Mouse (Mus musculus): Measurements from ENCODE around the gene Cnr2.

The Cnr2 gene

GRCm38 (mm10) chr4:135966283-135966682 lies 71.1 kb downstream of the Cnr2 start:
- DNase-seq (ENCODE audit: low spot score): no peak

GRCm38 (mm10) chr4:135967086-135967760 lies 72.0 kb downstream of the Cnr2 start:
- no peak for DNase-seq (ENCODE audit: low spot score)

DNA sequence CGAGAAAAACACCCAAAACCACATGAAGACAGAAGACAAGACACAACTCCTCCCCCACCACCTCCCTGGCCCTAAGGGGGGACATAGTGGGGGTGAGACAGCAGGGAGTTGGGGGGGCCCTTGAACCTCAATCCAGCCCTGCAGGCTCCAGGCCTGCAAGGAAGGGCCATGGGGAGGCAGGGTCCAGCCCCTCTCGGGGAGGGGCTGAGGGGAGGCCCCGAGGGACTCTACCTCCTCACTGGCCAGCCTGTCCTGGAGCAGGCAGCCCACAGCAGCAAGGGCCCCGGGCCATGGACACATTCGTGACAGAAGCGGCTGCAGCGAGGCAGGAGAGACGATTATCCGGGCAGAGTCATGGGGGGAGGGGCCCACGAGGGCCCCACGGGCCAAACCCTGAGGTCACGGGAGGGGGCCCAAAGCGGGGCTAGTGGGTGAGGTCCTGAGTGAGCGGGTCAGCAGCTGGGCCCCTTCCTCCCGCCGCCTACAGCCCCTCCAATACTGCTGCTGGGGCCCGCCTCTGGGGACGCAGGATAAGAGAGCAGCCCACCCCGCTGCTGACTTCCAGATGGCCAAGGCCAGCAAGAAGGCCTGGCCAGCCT lies 73.2 kb downstream of the Cnr2 start:
- DNase-seq (ENCODE audit: low spot score): no peak

- DNase-seq (ENCODE audit: low spot score): no peak
These were observed 74.0 kb downstream of the Cnr2 start for GRCm38 (mm10) chr4:135969070-135969750.

All from lung, postnatal 25 days (tissue).